Comparison of ENCODE assay signal across 19 mouse cellular contexts in genomic region chr13:69764646-69765045, GRCm38 (mm10). TPM values are rescaled to one million over a fixed set of nuclear protein-coding genes. Genes with fewer than 3 reads are reported as not detected.
"Had no signal": no experiment of that assay in that cellular context is flagged by ENCODE, and none has a peak within 500 bp of the region (broad histone marks: within the 10 kb centered on the region; RNA-seq: fewer than 3 reads in every experiment).

No protein-coding gene starts in this region.

- H3K27me3 ChIP-seq: limb, embryonic 13.5 days; liver, embryonic 12.5 days; liver, embryonic 15.5 days; lung, embryonic 15.5 days had no signal

- H3K4me3 ChIP-seq: limb, embryonic 10.5 days; limb, embryonic 13.5 days; liver, embryonic 12.5 days; liver, embryonic 15.5 days; lung, embryonic 15.5 days; megakaryocyte, embryonic 14.5 days; midbrain, embryonic 10.5 days had no signal

- ATAC-seq: intestine, postnatal 0 days; liver, embryonic 12.5 days; midbrain, embryonic 16.5 days had no signal

- H3K27ac ChIP-seq: kidney, postnatal 0 days; limb, embryonic 10.5 days; limb, embryonic 13.5 days; liver, embryonic 12.5 days; liver, embryonic 15.5 days; lung, embryonic 15.5 days; midbrain, embryonic 10.5 days had no signal

- H3K9me3 ChIP-seq: limb, embryonic 10.5 days; limb, embryonic 13.5 days; liver, embryonic 12.5 days; liver, embryonic 15.5 days; lung, embryonic 15.5 days; midbrain, embryonic 10.5 days had no signal

- H3K4me1 ChIP-seq: limb, embryonic 10.5 days; limb, embryonic 13.5 days; liver, embryonic 12.5 days; liver, embryonic 15.5 days; lung, embryonic 15.5 days; megakaryocyte, embryonic 14.5 days; midbrain, embryonic 10.5 days had no signal

- H3K4me2 ChIP-seq: limb, embryonic 13.5 days; liver, embryonic 12.5 days; liver, embryonic 15.5 days; lung, embryonic 15.5 days had no signal

- DNase-seq: kidney, adult 2 months; kidney, postnatal 25 days; liver; lung, adult 18-20 months; lung, postnatal 10 days; lung, postnatal 36 days; thymus, adult 18-20 months; thymus, postnatal 36 days had no signal

- H3K9ac ChIP-seq: limb, embryonic 13.5 days; liver, embryonic 12.5 days; liver, embryonic 15.5 days; lung, embryonic 15.5 days had no signal

- H3K36me3 ChIP-seq: limb, embryonic 10.5 days; limb, embryonic 13.5 days; liver, embryonic 12.5 days; liver, embryonic 15.5 days; lung, embryonic 15.5 days; midbrain, embryonic 10.5 days had no signal

RNA-seq across cellular contexts. Expression of gene Ube2ql1, which starts 25.0 kb away (rescaled TPM):
- polyA plus RNA-seq: testis, adult 2 months had no signal
